Comparison of ENCODE assay signal across 20 mouse cellular contexts in the genomic region with DNA sequence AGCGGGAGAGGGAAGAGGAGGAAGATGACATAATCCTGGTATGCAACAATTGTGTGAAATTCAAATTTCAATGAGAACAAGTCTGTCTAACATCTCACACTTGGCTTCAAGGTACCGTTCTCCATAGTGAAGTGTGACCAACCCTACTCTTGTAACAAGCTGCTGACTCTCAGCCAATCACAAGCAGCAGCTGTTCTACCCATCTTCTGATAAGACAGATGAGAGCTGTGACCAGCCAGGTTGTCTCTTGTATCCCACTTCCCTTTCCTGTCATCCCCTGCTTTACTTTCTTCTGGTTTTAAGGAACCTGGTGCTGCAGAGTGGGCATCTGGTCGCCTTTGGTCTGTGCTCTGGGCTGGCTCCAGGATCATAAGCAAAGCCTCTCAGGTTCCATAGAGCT. TPM values are rescaled to one million over a fixed set of nuclear protein-coding genes. Genes with fewer than 3 reads are reported as not detected.
A peak's percentile ranks its signal among the peaks of the same experiment; 100 is the strongest.
DNase-seq lines count a peak whose midpoint lies in the region; ATAC-seq and TF ChIP-seq lines count a peak whose summit lies in the region.
"Had no signal": no experiment of that assay in that cellular context is flagged by ENCODE, and none has a peak within 500 bp of the region (broad histone marks: within the 10 kb centered on the region; RNA-seq: fewer than 3 reads in every experiment).

No protein-coding gene starts in this region.

- 0 out of 2 replicates have a peak, but pooled peaks cover 3% of the 10 kb centered on the region for H3K36me3 ChIP-seq in intestine, embryonic 16.5 days (ENCODE audit: control insufficient read depth, insufficient read depth, low read length)
- no peaks in the 10 kb centered on the region for H3K36me3 ChIP-seq in intestine, embryonic 15.5 days
- H3K36me3 ChIP-seq in stomach, embryonic 15.5 days, result 0 out of 2 replicates have a peak, but pooled peaks cover under 1% of the 10 kb centered on the region
- H3K36me3 ChIP-seq in stomach, postnatal 0 days (ENCODE audit: control insufficient read depth, insufficient read depth, low read length), result peaks cover 2% of the 10 kb centered on the region; the same call in 1 of the 2 replicates
- peaks cover 45% of the 10 kb centered on the region for H3K36me3 ChIP-seq in small intestine, adult 2 months (ENCODE audit: control insufficient read depth, insufficient read depth, low read length)
- H3K36me3 ChIP-seq: forebrain, embryonic 10.5 days; hindbrain, embryonic 12.5 days; hindbrain, embryonic 15.5 days had no signal

- no peak overlapping the region for H3K4me3 ChIP-seq in intestine, embryonic 16.5 days (ENCODE audit: low read length)
- no peak overlapping the region for H3K4me3 ChIP-seq in intestine, embryonic 15.5 days (replicated peaks)
- H3K4me3 ChIP-seq in stomach, embryonic 15.5 days (replicated peaks), result no peak overlapping the region
- H3K4me3 ChIP-seq in stomach, postnatal 0 days (ENCODE audit: low read depth, low read length), result no peak overlapping the region
- H3K4me3 ChIP-seq in small intestine, adult 2 months (ENCODE audit: low read depth, low read length), result no peak overlapping the region
- H3K4me3 ChIP-seq: forebrain, embryonic 10.5 days; forebrain, embryonic 13.5 days; hindbrain, embryonic 12.5 days; hindbrain, embryonic 15.5 days had no signal

- no peak overlapping the region for H3K4me2 ChIP-seq in intestine, embryonic 16.5 days (ENCODE audit: low read depth, low read length)
- no peak overlapping the region for H3K4me2 ChIP-seq in intestine, embryonic 15.5 days (replicated peaks)
- no peak overlapping the region for H3K4me2 ChIP-seq in stomach, embryonic 15.5 days
- no peak overlapping the region for H3K4me2 ChIP-seq in stomach, postnatal 0 days (replicated peaks; ENCODE audit: low read depth)
- H3K4me2 ChIP-seq: forebrain, embryonic 13.5 days; heart, embryonic 11.5 days; hindbrain, embryonic 12.5 days; hindbrain, embryonic 15.5 days had no signal

- TF ChIP-seq POLR2A in small intestine, adult 2 months (IDR thresholded peaks at IDR 0.05; ENCODE audit: low read depth, low read length), result no peak

- DNase-seq in stomach, postnatal 0 days (ENCODE audit: low spot score), result no peak
- no peak for DNase-seq in Muller cell, postnatal 12 days (ENCODE audit: inconsistent ontology term)
- DNase-seq: adrenal gland, postnatal 10 days; adrenal gland, postnatal 36 days; cerebellum, adult 18-20 months; cerebellum, adult 9-10 months; cerebellum, postnatal 14 days; gastrocnemius, postnatal 10 days; heart, adult 11 months had no signal

- TF ChIP-seq CTCF in stomach, postnatal 0 days (IDR thresholded peaks at IDR 0.05; ENCODE audit: low read depth), result no peak
- TF ChIP-seq CTCF in small intestine, adult 2 months (IDR thresholded peaks at IDR 0.05; ENCODE audit: extremely low read depth, insufficient read length, insufficient replicate concordance, low read depth, low read length), result no peak

- TF ChIP-seq EP300 in stomach, postnatal 0 days (optimal IDR thresholded peaks at IDR 0.05), result no peak

- H3K4me1 ChIP-seq in intestine, embryonic 16.5 days (ENCODE audit: control insufficient read depth, insufficient read depth, low read length), result peaks cover 10% of the 10 kb centered on the region; the same call in 1 of the 2 replicates
- H3K4me1 ChIP-seq in intestine, embryonic 15.5 days (replicated peaks), result 0 out of 2 replicates have a peak, but pooled peaks cover 2% of the 10 kb centered on the region
- no peaks in the 10 kb centered on the region for H3K4me1 ChIP-seq in stomach, embryonic 15.5 days
- no peaks in the 10 kb centered on the region for H3K4me1 ChIP-seq in stomach, postnatal 0 days (replicated peaks; ENCODE audit: control insufficient read depth, insufficient read depth)
- peaks cover 57% of the 10 kb centered on the region for H3K4me1 ChIP-seq in small intestine, adult 2 months (ENCODE audit: control insufficient read depth, insufficient read depth, insufficient read length, low read length)
- H3K4me1 ChIP-seq: forebrain, embryonic 10.5 days; forebrain, embryonic 13.5 days; hindbrain, embryonic 12.5 days; hindbrain, embryonic 15.5 days had no signal

- no peaks in the 10 kb centered on the region for H3K9me3 ChIP-seq in intestine, embryonic 16.5 days (ENCODE audit: control insufficient read depth, low read length)
- no peaks in the 10 kb centered on the region for H3K9me3 ChIP-seq in intestine, embryonic 15.5 days
- no peaks in the 10 kb centered on the region for H3K9me3 ChIP-seq in stomach, embryonic 15.5 days
- H3K9me3 ChIP-seq in stomach, postnatal 0 days (ENCODE audit: control insufficient read depth, low read length), result no peaks in the 10 kb centered on the region
- H3K9me3 ChIP-seq: forebrain, embryonic 10.5 days; forebrain, embryonic 13.5 days; hindbrain, embryonic 12.5 days; hindbrain, embryonic 15.5 days had no signal

- WGBS in intestine, embryonic 16.5 days, result 75% methylated on average over 3 of the region's 3 CpGs
- 65% methylated on average over 3 of the region's 3 CpGs for WGBS in intestine, embryonic 15.5 days
- 65% methylated on average over 3 of the region's 3 CpGs for WGBS in stomach, embryonic 15.5 days
- 73% methylated on average over 3 of the region's 3 CpGs for WGBS in stomach, postnatal 0 days
- WGBS in small intestine, adult 2 months, result 51% methylated on average over 3 of the region's 3 CpGs

- ATAC-seq in intestine, embryonic 16.5 days, result no peak
- no peak for ATAC-seq in intestine, embryonic 15.5 days
- no peak for ATAC-seq in stomach, embryonic 15.5 days (ENCODE audit: insufficient read depth, low FRiP score, low read depth)
- ATAC-seq in stomach, postnatal 0 days (ENCODE audit: low FRiP score, low TSS enrichment), result no peak
- ATAC-seq: forebrain, embryonic 13.5 days; forebrain, embryonic 16.5 days; Patski had no signal

- H3K9ac ChIP-seq in intestine, embryonic 16.5 days (ENCODE audit: low read depth, low read length), result no peak overlapping the region
- no peak overlapping the region for H3K9ac ChIP-seq in intestine, embryonic 15.5 days
- H3K9ac ChIP-seq in stomach, embryonic 15.5 days, result no peak overlapping the region
- no peak overlapping the region for H3K9ac ChIP-seq in stomach, postnatal 0 days (ENCODE audit: low read length)
- H3K9ac ChIP-seq: forebrain, embryonic 13.5 days; hindbrain, embryonic 12.5 days; hindbrain, embryonic 15.5 days had no signal

- H3K27ac ChIP-seq in intestine, embryonic 16.5 days (ENCODE audit: low read length), result peak overlapping the region; percentile 29; the same call in 1 of the 2 replicates
- no peak overlapping the region for H3K27ac ChIP-seq in intestine, embryonic 15.5 days
- peak overlapping the region; percentile 67; the same call in 1 of the 2 replicates for H3K27ac ChIP-seq in stomach, embryonic 15.5 days
- no peak overlapping the region for H3K27ac ChIP-seq in stomach, postnatal 0 days (replicated peaks)
- peak overlapping the region; percentile 86 for H3K27ac ChIP-seq in small intestine, adult 2 months (ENCODE audit: insufficient read depth, low read depth, low read length)
- H3K27ac ChIP-seq: forebrain, embryonic 10.5 days; forebrain, embryonic 13.5 days; hindbrain, embryonic 12.5 days; hindbrain, embryonic 15.5 days had no signal

- no peaks in the 10 kb centered on the region for H3K27me3 ChIP-seq in intestine, embryonic 16.5 days (replicated peaks; ENCODE audit: control insufficient read depth, insufficient read depth, low read length)
- H3K27me3 ChIP-seq in intestine, embryonic 15.5 days (replicated peaks), result no peaks in the 10 kb centered on the region
- H3K27me3 ChIP-seq in stomach, embryonic 15.5 days (replicated peaks), result no peaks in the 10 kb centered on the region
- H3K27me3 ChIP-seq in stomach, postnatal 0 days (ENCODE audit: control insufficient read depth, insufficient read depth, low read length), result no peaks in the 10 kb centered on the region
- H3K27me3 ChIP-seq in small intestine, adult 2 months (ENCODE audit: control insufficient read depth, insufficient read depth, low read length), result no peaks in the 10 kb centered on the region
- H3K27me3 ChIP-seq: forebrain, embryonic 13.5 days; hindbrain, embryonic 12.5 days; hindbrain, embryonic 15.5 days; Patski had no signal

RNA-seq across cellular contexts. Expression of gene Anxa4, which starts 25.9 kb away (rescaled TPM):
- 538 and 653 TPM in 2 replicates for polyA plus RNA-seq in intestine, embryonic 16.5 days (2015; fragmentation: Nextera tagmentation; extraction: Ambion mirVana)
- 345 and 376 TPM in 2 replicates for polyA plus RNA-seq in intestine, embryonic 15.5 days (2015; fragmentation: Nextera tagmentation; extraction: Ambion mirVana)
- polyA plus RNA-seq in stomach, embryonic 15.5 days (2015; fragmentation: Nextera tagmentation; extraction: Ambion mirVana), result 137 and 160 TPM in 2 replicates
- polyA plus RNA-seq in stomach, postnatal 0 days (2015; fragmentation: Nextera tagmentation; extraction: Ambion mirVana), result 111 and 114 TPM in 2 replicates
- polyA plus RNA-seq in small intestine, adult 2 months (2012; rRNA removed), result 89.9 and 634 TPM in 2 replicates

RNA-seq across cellular contexts. Expression of gene Gmcl1, which starts 34.3 kb away (rescaled TPM):
- polyA plus RNA-seq in intestine, embryonic 16.5 days (2015; fragmentation: Nextera tagmentation; extraction: Ambion mirVana), result 22.1 and 24.3 TPM in 2 replicates
- 31.2 and 31.7 TPM in 2 replicates for polyA plus RNA-seq in intestine, embryonic 15.5 days (2015; fragmentation: Nextera tagmentation; extraction: Ambion mirVana)
- 31.4 and 33.1 TPM in 2 replicates for polyA plus RNA-seq in stomach, embryonic 15.5 days (2015; fragmentation: Nextera tagmentation; extraction: Ambion mirVana)
- polyA plus RNA-seq in stomach, postnatal 0 days (2015; fragmentation: Nextera tagmentation; extraction: Ambion mirVana), result 11.6 and 14.0 TPM in 2 replicates
- polyA plus RNA-seq in small intestine, adult 2 months (2012; rRNA removed), result 11.7 and 20.5 TPM in 2 replicates

Comparison
In these comparisons a context has a peak if more than half of its experiments do, and no peak if none do; other contexts are left out.
1. H3K27ac ChIP-seq: peak in intestine, embryonic 16.5 days (single experiment), stomach, embryonic 15.5 days (single experiment) and small intestine, adult 2 months (single experiment); none in intestine, embryonic 15.5 days (single experiment) and stomach, postnatal 0 days (single experiment).